Mouse (Mus musculus) left cerebral cortex, adult 18-20 months (tissue): Measurements from ENCODE around the gene Tspan4. TPM values are rescaled to one million over a fixed set of nuclear protein-coding genes. Genes with fewer than 3 reads are reported as not detected.

ENCODE experiments used
- DNase-seq, 2 experiments: peaks; one replicate each; pipeline ENCODE4 v3.0.0; 2021 to 2022; ENCODE audit warnings: low spot score in 2 of 2, mixed read lengths in 1 of 2
- long read RNA-seq, 2 experiments: library from polyadenylated mRNA; stranded (forward); transcript quantifications; one replicate each; pipeline ENCODE4 v2.0.0; 2021
- total RNA-seq, 2 experiments: library from RNA; stranded (reverse); gene quantifications; 2 replicates each; pipeline ENCODE4 v1.2.3; 2021

The Tspan4 gene
- total RNA-seq = 10 to 100 TPM; 10.3 to 11.6 TPM
- long read RNA-seq, experiment 1, transcript Tspan4-202 (8 exons, 1,281 nt) = major isoform, 9 of 32 reads
- long read RNA-seq, experiment 1, partial matches to known transcripts = 20 of 32 reads
- long read RNA-seq, experiment 1, other reads (novel, unspliced or antisense) = 1 of 32 reads
- long read RNA-seq, experiment 2, partial matches to known transcripts = 10 of 18 reads
- long read RNA-seq, experiment 2, other reads (novel, unspliced or antisense) = 4 of 18 reads

- DNase-seq = peak; percentile 79 to 81
Observed at GRCm38 (mm10) chr7:141475011-141475804, at the start of gene Tspan4, which contains the start of gene Polr2l. Gene Tspan4, plus strand, starts transcription at chr7:141475240. Gene Polr2l, minus strand, starts transcription at chr7:141475132.

- no peak for DNase-seq
Observed at GRCm38 (mm10) chr7:141426948-141427730, 47.9 kb upstream of the Tspan4 start.

DNA sequence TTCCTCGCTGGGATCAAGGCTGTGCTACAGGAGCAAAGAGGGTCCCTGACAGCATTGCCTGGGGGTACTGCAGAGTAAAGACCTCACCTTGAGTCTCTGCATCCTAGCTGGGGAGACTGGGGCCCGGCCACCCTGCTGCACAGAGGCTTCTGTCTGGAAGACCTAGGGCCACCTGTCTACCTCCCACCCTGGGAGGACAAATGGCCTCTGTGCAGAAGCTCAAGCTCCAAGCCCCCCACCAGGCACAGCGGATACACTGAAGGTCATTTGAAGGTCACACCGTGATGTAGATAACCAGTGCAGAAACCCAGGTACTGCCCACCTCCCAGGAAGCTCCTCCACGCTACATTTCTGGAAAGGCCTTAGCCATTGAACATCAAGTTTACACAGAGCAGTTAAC is 46.3 kb upstream of the Tspan4 start:
- no peak for DNase-seq

DNA sequence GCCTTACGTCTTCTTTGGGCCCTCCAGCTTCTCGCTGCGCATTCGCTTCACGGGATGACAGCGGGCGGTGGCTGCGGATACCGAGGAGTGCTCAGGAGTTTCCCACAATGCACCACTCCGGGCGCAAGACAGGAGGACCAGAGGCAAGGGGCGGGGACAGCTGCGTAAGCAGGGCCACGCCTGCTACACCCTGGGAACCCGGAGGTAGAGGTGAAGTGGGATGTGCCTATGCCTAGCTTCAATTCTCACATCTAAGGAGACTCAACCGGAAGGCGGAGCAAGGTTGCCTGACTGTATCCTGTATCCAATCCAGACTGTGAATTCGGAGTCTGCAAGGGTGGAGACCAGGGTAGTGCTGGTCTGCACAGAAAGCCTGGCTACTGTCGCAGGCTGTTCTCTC is 45.7 kb upstream of the Tspan4 start, which contains the start of gene Cend1:
Gene Cend1 (minus strand): TSS at position 182 of the 400 bp plus-strand sequence.
- DNase-seq = peak; percentile 92 to 94

GRCm38 (mm10) chr7:141429840-141430584 is 45.0 kb upstream of the Tspan4 start:
- no peak for DNase-seq

GRCm38 (mm10) chr7:141430585-141431240 is 44.3 kb upstream of the Tspan4 start:
- DNase-seq = no peak

GRCm38 (mm10) chr7:141431434-141432185 is 43.4 kb upstream of the Tspan4 start:
- DNase-seq = no peak

DNA sequence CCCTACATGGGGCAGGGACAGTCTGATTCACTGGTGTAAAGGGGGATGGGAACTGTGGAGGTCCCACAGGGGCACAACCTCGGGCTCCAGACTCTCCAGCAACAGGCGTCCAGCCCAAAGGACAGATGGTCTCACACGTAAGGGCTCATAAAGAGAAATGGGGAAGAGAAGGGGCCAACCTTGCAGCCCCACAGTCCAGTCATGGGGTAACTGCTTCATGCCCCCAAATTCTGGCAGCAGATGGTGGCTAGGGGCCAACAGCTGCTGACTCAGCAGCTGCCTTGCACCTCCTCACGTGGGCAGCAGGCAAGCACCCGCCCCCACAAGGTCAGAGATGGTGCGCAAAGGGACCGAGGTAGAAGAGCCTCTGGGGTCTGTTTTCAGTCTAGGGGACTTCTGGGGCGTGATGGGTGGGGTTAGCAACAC is 42.8 kb upstream of the Tspan4 start:
- no peak for DNase-seq

DNA sequence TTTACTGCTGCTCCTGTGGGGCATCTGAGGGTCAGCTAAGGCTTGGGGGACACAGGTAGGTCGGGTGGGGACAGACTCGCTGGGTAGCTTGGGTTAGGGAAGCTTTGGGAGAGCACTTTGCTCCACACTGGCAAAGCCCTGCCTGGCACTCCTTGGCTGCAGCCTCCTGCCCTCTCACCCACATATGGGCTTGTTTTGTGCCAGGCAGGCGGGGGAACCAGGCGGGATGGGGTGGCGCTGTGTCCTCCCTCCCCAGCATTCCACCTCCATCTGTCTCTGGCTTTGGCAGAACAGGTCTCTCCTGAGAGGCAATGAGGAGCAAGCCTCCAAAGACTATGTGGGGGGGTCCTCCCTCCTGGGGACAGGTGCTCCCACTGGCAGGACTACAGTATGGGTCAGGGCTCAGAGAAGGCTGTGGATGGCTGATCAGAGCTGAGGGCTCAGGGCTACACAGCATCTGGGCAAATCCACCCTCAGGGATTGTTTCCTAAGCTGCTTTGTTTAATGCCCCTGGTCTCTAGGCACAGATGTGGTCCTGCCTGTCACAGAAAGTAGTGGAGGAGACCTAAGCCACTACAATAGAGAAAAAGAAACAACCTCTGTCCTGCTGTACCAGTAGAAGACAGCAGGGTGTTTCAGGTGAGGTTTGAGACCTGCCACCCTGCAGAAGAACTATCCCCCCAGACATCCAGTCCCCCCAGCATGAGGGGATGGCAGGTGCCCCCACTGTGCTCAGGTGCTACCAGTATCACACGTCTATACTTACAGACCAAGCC is 42.1 kb upstream of the Tspan4 start:
- DNase-seq = no peak

DNA sequence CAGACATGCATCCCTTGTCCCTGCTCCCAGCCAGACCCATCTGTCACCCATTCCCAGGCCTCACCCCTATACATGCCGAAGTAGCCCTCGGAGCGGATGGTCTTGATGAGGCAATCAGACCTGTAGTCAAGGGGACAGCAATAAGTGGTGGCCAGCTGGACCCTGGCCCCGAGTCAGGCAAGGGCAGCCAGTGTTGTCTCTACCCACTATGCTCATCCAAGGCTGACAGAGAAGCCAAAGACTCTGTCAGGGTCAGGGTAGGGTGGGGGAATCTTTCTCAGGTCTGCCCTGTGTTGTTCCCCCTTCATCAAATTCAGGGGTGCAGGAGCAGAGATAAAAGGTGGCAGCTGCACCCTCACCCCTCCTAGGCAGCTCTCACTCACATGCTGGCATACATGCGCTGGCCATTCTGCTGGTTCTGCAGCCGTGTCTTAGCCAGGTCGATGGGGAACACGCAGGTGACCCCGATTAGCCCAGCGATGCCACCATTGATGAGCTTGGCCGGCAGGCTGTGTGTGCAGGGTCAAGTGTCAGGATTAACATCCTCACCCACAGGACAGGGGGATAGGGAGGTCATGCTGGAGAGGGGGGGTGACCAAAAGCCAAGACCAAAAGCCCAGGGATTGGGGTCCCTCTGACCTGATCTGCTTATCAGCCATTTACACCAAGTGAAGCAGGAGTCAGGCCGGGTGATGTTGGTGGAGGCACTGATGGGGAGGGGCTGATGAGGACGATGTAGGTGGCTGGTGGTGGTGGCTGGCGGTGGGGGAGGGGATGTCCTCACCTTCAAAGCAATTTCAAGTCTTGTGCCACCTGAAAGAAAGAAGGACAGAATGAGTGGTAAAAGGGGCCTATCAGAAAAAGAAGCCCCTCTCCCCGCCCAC is 41.3 kb upstream of the Tspan4 start:
- DNase-seq = no peak

DNA sequence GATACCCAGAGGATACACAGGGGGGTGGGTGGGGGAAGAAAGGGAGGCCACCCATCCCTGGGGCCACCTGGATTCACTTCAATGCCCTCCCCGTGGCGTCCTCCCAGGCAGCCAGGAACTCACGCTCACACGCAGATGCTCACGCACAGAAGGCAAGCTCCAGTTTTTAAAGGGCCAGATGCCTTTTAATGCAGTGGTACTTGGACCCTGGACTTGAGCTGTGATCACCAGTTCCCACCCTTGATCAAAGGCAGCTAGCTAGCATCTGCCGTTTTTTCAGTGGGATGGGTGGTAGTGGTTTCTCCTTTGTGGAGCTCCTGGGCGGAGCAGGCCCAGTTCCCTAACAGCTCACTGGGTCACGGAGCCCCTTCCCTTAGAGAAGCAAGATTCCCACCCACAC is 40.6 kb upstream of the Tspan4 start:
- DNase-seq = peak; percentile 66 to 76

DNA sequence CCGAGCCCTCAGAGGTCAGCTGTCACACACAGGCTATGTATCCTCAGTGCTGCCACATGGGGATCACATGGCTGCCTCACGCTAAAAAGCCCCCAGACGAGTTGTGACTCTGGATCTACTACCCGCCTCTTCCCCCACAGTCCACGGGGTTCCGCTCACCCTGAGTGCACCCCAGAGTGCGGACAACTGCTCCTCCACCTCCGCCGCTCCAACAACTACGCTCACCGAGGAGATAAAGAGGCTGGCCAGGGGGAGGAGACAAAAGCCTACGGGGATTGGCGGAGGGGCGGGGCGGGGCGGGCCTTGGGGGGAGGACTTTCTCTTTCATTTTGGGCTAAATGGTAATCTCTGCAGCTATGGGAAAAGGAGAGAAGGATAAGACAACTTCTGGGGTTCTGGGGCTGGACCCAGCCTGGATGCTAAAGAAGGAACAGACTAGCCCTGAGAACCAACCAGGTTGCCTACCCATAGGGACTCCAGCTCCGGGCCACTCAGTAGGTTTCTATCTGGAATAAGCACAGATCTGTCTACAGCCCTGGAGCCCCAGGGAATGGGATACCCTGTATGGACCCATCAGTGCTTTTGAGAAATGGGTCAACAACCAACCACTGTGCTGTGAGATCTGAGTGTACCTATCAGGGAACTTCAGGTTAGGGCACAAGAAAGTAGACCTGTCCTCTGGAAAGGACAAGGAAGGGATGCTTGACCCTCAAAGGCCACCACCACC is 39.7 kb upstream of the Tspan4 start:
- peak; percentile 63 to 70 for DNase-seq

GRCm38 (mm10) chr7:141435856-141436522 is 39.1 kb upstream of the Tspan4 start:
- peak in 1 of 2 experiments; percentile 3 for DNase-seq

- no peak for DNase-seq
Observed at GRCm38 (mm10) chr7:141436523-141436892, 38.5 kb upstream of the Tspan4 start.

DNA sequence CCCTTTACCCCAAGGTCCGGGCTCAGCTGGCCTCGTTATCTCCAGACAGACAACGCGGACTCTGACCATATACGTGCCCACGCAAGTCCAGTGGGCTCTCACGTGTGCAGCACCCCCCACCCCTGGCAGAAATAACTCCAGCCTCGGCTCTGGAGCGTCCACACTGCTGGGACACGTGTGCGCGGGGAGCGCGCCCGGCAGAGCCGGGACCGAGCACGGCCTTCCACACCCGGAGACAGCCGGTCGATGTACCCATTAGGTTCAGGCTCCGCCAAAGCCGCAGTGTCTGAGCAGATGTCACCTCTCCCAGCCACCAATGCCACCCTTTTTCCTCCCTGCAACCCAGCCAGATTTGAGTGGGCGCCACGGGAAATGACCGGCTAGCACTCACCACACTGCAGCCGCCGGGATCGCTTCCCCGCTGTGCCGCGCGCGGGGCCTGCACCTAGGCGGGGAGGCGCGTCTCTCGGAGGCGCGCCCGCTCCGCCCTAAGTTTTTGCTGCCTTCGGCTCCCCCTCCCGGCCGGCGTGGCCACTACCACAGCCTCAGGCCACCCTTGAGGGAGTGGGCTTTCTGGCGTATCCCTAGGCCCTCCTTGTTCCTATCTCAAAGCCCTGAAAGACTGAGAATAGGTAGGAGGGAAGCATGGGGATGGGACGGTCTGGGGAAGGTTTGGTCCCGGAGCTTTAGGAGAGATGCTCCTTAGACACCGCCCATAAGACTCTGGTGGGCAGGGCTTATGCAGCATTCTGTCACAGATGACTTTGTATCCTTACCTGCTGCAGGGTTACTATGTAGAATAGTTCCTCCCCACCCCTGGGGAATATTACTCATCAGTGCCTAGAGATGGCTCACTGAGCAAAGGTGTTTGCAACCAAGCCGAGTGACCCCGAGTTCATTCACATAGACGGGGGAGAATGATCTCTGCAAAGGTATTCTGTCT is 37.6 kb upstream of the Tspan4 start, which contains the start of gene Slc25a22:
Gene Slc25a22 (minus strand): TSS at position 715 of the 943 bp plus-strand sequence.
- DNase-seq = peak; percentile 80 to 87
